Mouse (Mus musculus) lung, postnatal 0 days (tissue): ENCODE measurements at regions not wholly inside any gene's neighbourhood (a gene's known extent, or its start where the extent isn't known, plus 50 kb on each side); places are given as distances from the start of the nearest gene placed in this dataset.

Experiments used
- ATAC-seq: fragments of 200-750 bp; cut with Nextera tagmentation; 2 replicates; pipeline ENCODE4 v1.8.0; 2017; ENCODE audit warnings: moderate library complexity
- DNase-seq: peaks from one replicate; pipeline ENCODE4 v3.0.0-alpha.2; 2016; ENCODE audit warnings: low spot score
- H3K27ac ChIP-seq: fragments of 300-500 bp; sonication (generic); 2 replicates; pipeline ENCODE4 v1.5.1; 2014; ENCODE audit warnings: antibody characterized with exemption, mild to moderate bottlenecking, low read length, mixed read lengths
- H3K27me3 ChIP-seq: fragments of 300-500 bp; sonication (generic); replicated peaks from 2 replicates; pipeline ENCODE4 v1.6.1; 2014; ENCODE audit warnings: low read length, mixed read lengths; ENCODE audit not compliant: insufficient read depth
- H3K36me3 ChIP-seq: fragments of 300-500 bp; sonication (generic); 2 replicates; pipeline ENCODE4 v1.6.1; 2014; ENCODE audit warnings: low read length, mixed read lengths; ENCODE audit not compliant: insufficient read depth
- H3K4me1 ChIP-seq: fragments of 300-500 bp; sonication (generic); 2 replicates; pipeline ENCODE4 v1.6.1; 2014; ENCODE audit warnings: antibody characterized with exemption, low read depth, low read length, mixed read lengths; ENCODE audit not compliant: insufficient read depth
- H3K4me2 ChIP-seq: fragments of 300-500 bp; sonication (generic); replicated peaks from 2 replicates; pipeline ENCODE4 v1.6.1; 2014; ENCODE audit warnings: low read depth, mild to moderate bottlenecking, low read length, moderate library complexity, mixed read lengths
- H3K4me3 ChIP-seq: fragments of 300-500 bp; sonication (generic); 2 replicates; pipeline ENCODE4 v1.5.1; 2014; ENCODE audit warnings: low read depth, low read length
- H3K9ac ChIP-seq: fragments of 300-500 bp; sonication (generic); replicated peaks from 2 replicates; pipeline ENCODE4 v1.6.1; 2014; ENCODE audit warnings: low read depth, mild to moderate bottlenecking
- H3K9me3 ChIP-seq: fragments of 300-500 bp; sonication (generic); 2 replicates; pipeline ENCODE4 v1.6.1; 2016; ENCODE audit warnings: low read length, mixed read lengths
- CTCF ChIP-seq: IDR thresholded peaks from 2 replicates; pipeline ENCODE4 v1.5.1; 2016; ENCODE audit warnings: antibody characterized with exemption, mild to moderate bottlenecking
- EP300 ChIP-seq: IDR thresholded peaks from 2 replicates; pipeline ENCODE4 v1.6.1; 2016; ENCODE audit warnings: antibody characterized with exemption, mild to moderate bottlenecking, control low read depth
- WGBS: fragments of 180-500 bp; shearing (Covaris S2); extraction: QIAGEN DNeasy Blood & Tissue Kit; methylation state at CpG from one replicate; pipeline ENCODE4 v1.1.7; 2014; 5-methylcytosine and 5-hydroxymethylcytosine counted together

DNA sequence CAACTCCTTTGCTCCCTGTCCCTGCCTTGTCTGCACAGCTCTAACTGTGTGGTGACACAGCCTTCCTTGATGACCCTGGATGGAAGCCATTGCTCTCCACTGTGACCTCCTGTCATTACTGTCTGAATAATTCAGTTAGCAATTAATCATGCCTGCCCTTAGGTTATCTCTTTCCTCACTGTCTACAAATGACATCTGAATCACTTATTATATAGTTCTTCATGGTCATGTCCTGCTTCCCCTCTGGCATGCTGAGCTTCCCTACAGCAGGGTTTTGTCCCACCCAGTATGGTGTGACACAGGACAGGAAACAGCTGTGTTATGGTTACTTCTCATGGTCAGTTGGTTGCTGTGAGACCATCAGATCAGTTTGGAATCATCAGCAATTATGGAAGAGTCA is 458.9 kb downstream of the Ajap1 start:
- Histone ChIP-seq H3K4me1 (no peaks in the 10 kb centered on the region), H3K4me2 (no peak overlapping the region), H3K9me3 (no peaks in the 10 kb centered on the region), H3K27ac (no peak overlapping the region), H3K9ac (no peak overlapping the region), H3K27me3 (no peaks in the 10 kb centered on the region), H3K4me3 (no peak overlapping the region), H3K36me3 (no peaks in the 10 kb centered on the region)
- peak; percentile 90 for ATAC-seq
- TF ChIP-seq CTCF = no peak
- peak; percentile 70 for TF ChIP-seq EP300
- DNase-seq = peak; percentile 64

DNA sequence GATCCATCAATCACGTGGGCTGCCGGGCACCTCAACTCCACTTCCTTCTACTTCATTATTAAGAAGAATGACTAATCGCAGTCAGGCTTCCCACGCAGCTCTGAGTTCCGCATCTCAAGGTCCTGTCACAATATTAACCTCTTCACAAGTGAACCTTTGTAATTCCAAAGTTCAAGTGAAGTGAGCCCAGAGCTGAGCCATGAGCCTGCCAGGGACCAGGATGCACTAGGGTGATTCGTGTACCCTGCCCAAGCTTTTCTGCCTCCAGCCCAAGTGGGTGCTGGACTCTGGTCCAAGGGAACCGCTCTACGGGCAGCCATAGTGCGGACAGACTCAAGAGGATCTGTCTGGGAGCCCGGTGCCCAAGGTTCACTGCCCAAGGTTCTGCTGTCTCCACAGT is 463.4 kb downstream of the Ajap1 start:
- Histone ChIP-seq H3K9ac (no peak overlapping the region), H3K27me3 (no peaks in the 10 kb centered on the region), H3K4me1 (no peaks in the 10 kb centered on the region), H3K9me3 (no peaks in the 10 kb centered on the region), H3K36me3 (no peaks in the 10 kb centered on the region), H3K4me2 (0 out of 2 replicates have a peak overlapping the region, but pooled peaks have one; percentile 3), H3K27ac (no peak overlapping the region), H3K4me3 (no peak overlapping the region)
- no peak for ATAC-seq
- WGBS = 71% methylated on average over 10 of the region's 10 CpGs
- TF ChIP-seq EP300 (no peak), CTCF (no peak)
- no peak for DNase-seq

DNA sequence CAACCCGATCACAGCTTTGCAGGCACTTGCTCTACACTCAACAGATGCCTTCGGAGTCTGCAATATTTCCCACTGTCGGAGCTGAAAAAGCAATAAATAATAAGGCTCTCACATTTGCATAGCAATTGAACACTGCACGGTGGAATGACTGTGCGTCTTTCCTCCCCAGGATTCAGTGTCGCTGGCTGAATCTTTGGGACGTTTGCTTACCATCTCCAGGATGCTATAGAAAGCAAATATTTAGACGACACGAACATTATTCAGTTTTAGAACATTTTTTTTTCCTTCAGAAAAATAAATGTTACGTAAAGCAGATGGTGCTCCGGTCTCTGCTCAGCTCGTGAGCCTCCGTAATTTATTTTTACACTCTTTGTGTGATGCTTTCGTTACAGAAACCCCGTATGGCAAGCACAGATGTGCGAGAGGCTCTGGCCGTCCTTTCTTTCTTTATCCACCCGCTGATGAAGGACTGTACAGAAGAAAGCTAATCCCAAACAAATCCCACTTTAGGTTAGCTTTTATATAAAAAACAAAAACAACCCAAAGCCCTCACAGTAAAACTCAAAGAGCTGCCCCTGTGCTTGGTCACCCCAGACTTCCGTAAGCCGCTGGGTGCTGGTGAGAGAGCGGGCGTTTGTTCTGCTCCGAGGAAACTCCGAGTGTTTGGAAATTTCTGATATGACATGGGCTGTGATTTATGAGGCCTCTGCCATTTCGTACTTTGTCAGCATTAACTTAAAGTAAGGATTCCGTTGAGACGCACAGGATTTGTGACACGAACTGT is 464.3 kb downstream of the Ajap1 start:
- ATAC-seq (no peak), DNase-seq (no peak)
- H3K4me1 ChIP-seq = no peaks in the 10 kb centered on the region
- no peak for TF ChIP-seq CTCF
- TF ChIP-seq EP300 = no peak
- H3K9me3 ChIP-seq = no peaks in the 10 kb centered on the region
- 0 out of 2 replicates have a peak overlapping the region, but pooled peaks have one; percentile 3 for H3K4me2 ChIP-seq
- H3K36me3 ChIP-seq = no peaks in the 10 kb centered on the region
- H3K27ac ChIP-seq = no peak overlapping the region
- no peaks in the 10 kb centered on the region for H3K27me3 ChIP-seq
- no peak overlapping the region for H3K4me3 ChIP-seq
- WGBS = 53% methylated on average over 28 of the region's 28 CpGs
- H3K9ac ChIP-seq = no peak overlapping the region

DNA sequence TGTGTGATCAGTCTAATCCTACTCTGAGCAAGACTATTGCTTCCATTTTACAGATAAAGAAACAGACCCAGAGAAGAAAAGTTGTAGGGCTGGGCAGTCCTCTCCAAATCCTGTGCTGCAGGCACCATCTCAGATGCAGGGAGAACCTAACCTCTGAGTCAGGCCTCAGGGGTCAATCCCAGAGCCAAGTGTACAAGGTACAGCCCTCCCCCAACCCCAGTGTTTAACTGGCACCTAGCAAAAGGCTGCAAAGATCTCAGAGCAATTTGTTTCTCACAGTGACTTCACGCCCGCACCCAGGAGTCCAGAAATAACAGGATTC is 464.8 kb downstream of the Ajap1 start:
- TF ChIP-seq EP300 (no peak), CTCF (no peak)

DNA sequence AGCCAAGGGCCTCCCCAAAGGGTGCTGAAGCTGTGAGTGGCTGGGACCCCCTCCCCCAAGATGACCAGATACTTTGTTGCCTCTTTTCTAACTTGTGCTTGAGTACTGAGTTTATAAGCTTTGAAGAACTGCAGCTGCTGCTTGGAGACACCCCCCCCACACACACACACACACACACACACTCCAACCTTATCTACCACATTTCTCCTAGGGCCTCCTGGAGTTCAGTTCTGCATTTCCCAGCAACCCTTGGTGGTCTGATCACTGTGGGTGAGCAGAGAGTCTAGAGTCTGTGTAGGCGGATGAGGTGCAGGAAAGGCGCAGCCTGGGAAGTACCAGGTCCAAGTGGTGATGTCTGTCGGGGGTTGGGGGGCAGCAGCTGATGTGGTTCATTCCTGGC is 479.3 kb downstream of the Ajap1 start:
- Histone ChIP-seq H3K4me2 (no peak overlapping the region), H3K27ac (no peak overlapping the region), H3K27me3 (no peaks in the 10 kb centered on the region), H3K9ac (no peak overlapping the region), H3K9me3 (no peaks in the 10 kb centered on the region; the same call in 1 of the 2 replicates), H3K4me1 (no peaks in the 10 kb centered on the region), H3K4me3 (no peak overlapping the region), H3K36me3 (no peaks in the 10 kb centered on the region)
- no peak for ATAC-seq
- 49% methylated on average over 3 of the region's 3 CpGs for WGBS
- no peak for DNase-seq
- TF ChIP-seq CTCF (no peak), EP300 (no peak)

More for the DNA sequence above, 464.8 kb downstream of the Ajap1 start:
- DNase-seq = no peak
- Histone ChIP-seq H3K36me3 (no peaks in the 10 kb centered on the region), H3K4me1 (no peaks in the 10 kb centered on the region), H3K4me2 (no peak overlapping the region), H3K4me3 (no peak overlapping the region), H3K9ac (no peak overlapping the region), H3K27me3 (no peaks in the 10 kb centered on the region), H3K9me3 (no peaks in the 10 kb centered on the region), H3K27ac (no peak overlapping the region)
- WGBS = 77% methylated on average over 2 of the region's 2 CpGs
- no peak for ATAC-seq

DNA sequence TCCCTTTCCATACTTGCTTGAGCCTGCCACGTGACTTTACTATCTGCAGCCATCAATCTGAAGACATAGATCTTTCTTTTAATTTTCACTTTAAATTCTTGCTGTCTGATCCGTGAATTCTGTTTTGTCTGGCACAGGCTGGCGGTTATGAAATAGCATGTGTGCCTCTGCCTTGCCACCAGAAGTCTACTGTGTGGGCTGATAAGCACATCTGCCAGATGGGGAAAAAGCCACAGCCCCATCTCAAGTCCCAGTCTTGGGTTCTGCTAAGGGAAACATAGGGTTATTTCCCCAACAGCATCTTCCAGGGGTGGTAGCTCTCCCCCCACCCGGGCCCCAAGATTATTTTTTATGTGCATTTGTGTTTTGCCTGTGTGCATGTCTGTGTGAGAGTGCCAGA is 480.1 kb downstream of the Ajap1 start:
- H3K9ac ChIP-seq = no peak overlapping the region
- 51% methylated on average over 4 of the region's 4 CpGs for WGBS
- H3K27me3 ChIP-seq = no peaks in the 10 kb centered on the region
- no peak overlapping the region for H3K4me3 ChIP-seq
- no peak for TF ChIP-seq CTCF
- no peak for TF ChIP-seq EP300
- no peaks in the 10 kb centered on the region for H3K36me3 ChIP-seq
- H3K4me2 ChIP-seq = no peak overlapping the region
- ATAC-seq (no peak), DNase-seq (no peak)
- H3K9me3 ChIP-seq = no peaks in the 10 kb centered on the region
- no peak overlapping the region for H3K27ac ChIP-seq
- H3K4me1 ChIP-seq = no peaks in the 10 kb centered on the region

DNA sequence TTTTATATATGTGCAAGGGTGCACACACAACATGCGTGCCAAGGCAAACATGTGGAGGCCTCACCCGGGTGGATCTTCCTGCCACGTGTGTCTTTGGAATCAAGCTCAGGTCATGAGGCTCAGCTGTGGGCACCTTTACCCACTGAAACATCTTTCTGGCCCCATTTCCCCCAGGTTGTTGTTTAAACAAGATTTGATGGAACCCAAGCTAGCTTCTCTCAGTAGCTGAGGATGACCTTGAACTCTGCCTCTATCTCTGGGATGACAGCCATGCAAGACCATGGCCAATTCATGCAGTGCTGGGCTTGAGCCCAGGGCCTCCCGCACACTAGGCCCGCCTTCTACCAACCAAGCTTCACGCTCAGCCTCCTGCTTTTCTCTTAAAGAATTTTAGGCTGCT is 480.9 kb downstream of the Ajap1 start:
- no peak overlapping the region for H3K9ac ChIP-seq
- WGBS = 73% methylated on average over 6 of the region's 6 CpGs
- no peak for ATAC-seq

More for the DNA sequence above, 480.9 kb downstream of the Ajap1 start:
- Histone ChIP-seq H3K27ac (no peak overlapping the region), H3K36me3 (no peaks in the 10 kb centered on the region), H3K4me3 (no peak overlapping the region), H3K4me1 (no peaks in the 10 kb centered on the region), H3K9me3 (no peaks in the 10 kb centered on the region), H3K4me2 (no peak overlapping the region), H3K27me3 (no peaks in the 10 kb centered on the region)
- no peak for DNase-seq
- no peak for TF ChIP-seq CTCF
- TF ChIP-seq EP300 = no peak
